Mouse (Mus musculus) brown adipose tissue, adult 24 weeks (tissue): Measurements from ENCODE around the gene Marc2. TPM values are rescaled to one million over a fixed set of nuclear protein-coding genes. Genes with fewer than 3 reads are reported as not detected.

Experiments
- H3K27ac ChIP-seq: fragments of 200-500 bp; replicated peaks from 2 replicates; pipeline ENCODE4 v1.5.1; 2012; ENCODE audit warnings: low read depth, mild to moderate bottlenecking, low read length
- H3K4me1 ChIP-seq: fragments of 200-500 bp; 2 replicates; pipeline ENCODE4 v1.6.1; 2012; ENCODE audit warnings: low read length, mixed read lengths; ENCODE audit not compliant: control insufficient read depth, insufficient read depth, insufficient read length
- H3K4me3 ChIP-seq: fragments of 200-500 bp; 2 replicates; pipeline ENCODE4 v1.5.1; 2012; ENCODE audit warnings: low read depth, mild to moderate bottlenecking, low read length, moderate library complexity; ENCODE audit not compliant: insufficient read depth
- polyA plus RNA-seq: library from polyadenylated mRNA; stranded (reverse); fragments of >200 nt; gene quantifications from 2 replicates; pipeline ENCODE4 v1.2.4, GENCODE M21; 2012; ENCODE audit not compliant: missing spikeins, insufficient read depth, insufficient read length

The Marc2 gene
- polyA plus RNA-seq = 234 and 326 TPM in 2 replicates

GRCm38 (mm10) chr1:184846092-184846750, at the start of gene Marc2:
Marc2 (minus strand) TSS chr1:184846451.
- Histone ChIP-seq H3K4me1 (peaks cover 14% of the 10 kb centered on the region), H3K27ac (peak within 1 kb of the TSS; percentile 49), H3K4me3 (peak within 1 kb of the TSS; percentile 84)

- no peak overlapping the region for H3K4me3 ChIP-seq
- no peaks in the 10 kb centered on the region for H3K4me1 ChIP-seq
- no peak overlapping the region for H3K27ac ChIP-seq
Measured at GRCm38 (mm10) chr1:184891998-184892397, 45.7 kb upstream of the Marc2 start.

- Histone ChIP-seq H3K4me3 (no peak overlapping the region), H3K27ac (no peak overlapping the region), H3K4me1 (no peaks in the 10 kb centered on the region)
Measured at GRCm38 (mm10) chr1:184889454-184889853, 43.2 kb upstream of the Marc2 start.

GRCm38 (mm10) chr1:184886160-184886559, 39.9 kb upstream of the Marc2 start:
- Histone ChIP-seq H3K27ac (no peak overlapping the region), H3K4me3 (no peak overlapping the region), H3K4me1 (0 out of 2 replicates have a peak, but pooled peaks cover under 1% of the 10 kb centered on the region)

- Histone ChIP-seq H3K4me1 (peaks cover 13% of the 10 kb centered on the region), H3K27ac (peak within 1 kb of the TSS; percentile 77), H3K4me3 (peak within 1 kb of the TSS; percentile 90)
Measured at GRCm38 (mm10) chr1:184882281-184883268, 36.3 kb upstream of the Marc2 start, which contains the start of gene C130074G19Rik. C130074G19Rik (minus strand) TSS chr1:184883218.

GRCm38 (mm10) chr1:184881861-184882260, 35.6 kb upstream of the Marc2 start:
- peak overlapping the region; percentile 90 for H3K4me3 ChIP-seq
- peaks cover 13% of the 10 kb centered on the region for H3K4me1 ChIP-seq
- H3K27ac ChIP-seq = peak overlapping the region; percentile 77

GRCm38 (mm10) chr1:184881211-184881610, 35.0 kb upstream of the Marc2 start:
- peak overlapping the region; percentile 90 for H3K4me3 ChIP-seq
- H3K27ac ChIP-seq = peak overlapping the region; percentile 77
- peaks cover 13% of the 10 kb centered on the region for H3K4me1 ChIP-seq

- H3K4me3 ChIP-seq = 0 out of 2 replicates have a peak overlapping the region, but pooled peaks have one; percentile 3
- H3K4me1 ChIP-seq = peaks cover 20% of the 10 kb centered on the region
- H3K27ac ChIP-seq = no peak overlapping the region
Measured at GRCm38 (mm10) chr1:184878860-184879259, 32.6 kb upstream of the Marc2 start.

- Histone ChIP-seq H3K4me3 (no peak overlapping the region), H3K4me1 (peaks cover 29% of the 10 kb centered on the region), H3K27ac (no peak overlapping the region)
Measured at GRCm38 (mm10) chr1:184877306-184877705, 31.1 kb upstream of the Marc2 start.

GRCm38 (mm10) chr1:184873910-184874309, 27.7 kb upstream of the Marc2 start:
- Histone ChIP-seq H3K4me3 (no peak overlapping the region), H3K27ac (peak overlapping the region; percentile 20), H3K4me1 (peaks cover 52% of the 10 kb centered on the region)

- H3K4me3 ChIP-seq = no peak overlapping the region
- peaks cover 51% of the 10 kb centered on the region for H3K4me1 ChIP-seq
- peak overlapping the region; percentile 4 for H3K27ac ChIP-seq
Measured at GRCm38 (mm10) chr1:184872069-184872819, 26.0 kb upstream of the Marc2 start.

- no peak overlapping the region for H3K4me3 ChIP-seq
- peak overlapping the region; percentile 75 for H3K27ac ChIP-seq
- peaks cover 51% of the 10 kb centered on the region for H3K4me1 ChIP-seq
Measured at GRCm38 (mm10) chr1:184871506-184871905, 25.3 kb upstream of the Marc2 start.

GRCm38 (mm10) chr1:184870646-184871385, 24.6 kb upstream of the Marc2 start:
- no peak overlapping the region for H3K4me3 ChIP-seq
- peaks cover 51% of the 10 kb centered on the region for H3K4me1 ChIP-seq
- H3K27ac ChIP-seq = peak overlapping the region; percentile 75

- no peak overlapping the region for H3K4me3 ChIP-seq
- H3K4me1 ChIP-seq = peaks cover 54% of the 10 kb centered on the region
- H3K27ac ChIP-seq = peak overlapping the region; percentile 75
Measured at GRCm38 (mm10) chr1:184869939-184870565, 23.8 kb upstream of the Marc2 start.
